Mouse (Mus musculus) heart, embryonic 10.5 days (tissue): ENCODE data around the gene Eif3l. TPM values are rescaled to one million over a fixed set of nuclear protein-coding genes. Genes with fewer than 3 reads are reported as not detected.
A peak's percentile ranks its signal among the peaks of the same experiment; 100 is the strongest.

ENCODE experiments used
- DNase-seq: peaks from one replicate; pipeline ENCODE4 v3.0.0-alpha.2; 2017; ENCODE audit warnings: low spot score
- H3K27ac ChIP-seq: fragments of 300-500 bp; sonication (generic); 2 replicates; pipeline ENCODE4 v1.5.1; 2016; ENCODE audit warnings: mild to moderate bottlenecking
- H3K27me3 ChIP-seq: fragments of 300-500 bp; sonication (generic); 2 replicates; pipeline ENCODE4 v1.6.1; 2016; ENCODE audit warnings: mild to moderate bottlenecking; ENCODE audit not compliant: poor library complexity, insufficient read depth, severe bottlenecking
- H3K36me3 ChIP-seq: fragments of 300-500 bp; sonication (generic); 2 replicates; pipeline ENCODE4 v1.6.1; 2016; ENCODE audit warnings: mild to moderate bottlenecking, moderate library complexity
- H3K4me1 ChIP-seq: fragments of 300-500 bp; sonication (generic); 2 replicates; pipeline ENCODE4 v1.6.1; 2016; ENCODE audit warnings: mild to moderate bottlenecking
- H3K4me3 ChIP-seq: fragments of 300-500 bp; sonication (generic); 2 replicates; pipeline ENCODE4 v1.5.1; 2016; ENCODE audit warnings: mild to moderate bottlenecking, moderate library complexity
- H3K9me3 ChIP-seq: fragments of 300-500 bp; sonication (generic); 2 replicates; pipeline ENCODE4 v1.6.1; 2016; ENCODE audit warnings: mild to moderate bottlenecking, moderate library complexity
- WGBS: fragments of 180-500 bp; shearing (Covaris S2); methylation state at CpG from one replicate; pipeline ENCODE4 v1.1.7; 2016; 5-methylcytosine and 5-hydroxymethylcytosine counted together
- polyA plus RNA-seq: library from polyadenylated mRNA; unstranded; fragments of >200 nt; fragmentation: Nextera tagmentation; extraction: Ambion mirVana; gene quantifications from 2 replicates; pipeline ENCODE4 v1.2.1, GENCODE M21; 2016

Gene Eif3l
- polyA plus RNA-seq, 1 experiment from 2014 or later: 226 TPM

GRCm38 (mm10) chr15:79075658-79076365, 833 bp downstream of the Eif3l start:
- Histone ChIP-seq H3K4me1 (peaks cover 14% of the 10 kb centered on the region), H3K4me3 (peak overlapping the region; percentile 97), H3K27me3 (no peaks in the 10 kb centered on the region), H3K27ac (peak overlapping the region; percentile 90), H3K9me3 (no peaks in the 10 kb centered on the region), H3K36me3 (peaks cover 45% of the 10 kb centered on the region)
- no peak for DNase-seq
- whole genome bisulfite sequencing: 38% methylated on average over 15 of the region's 15 CpGs

- H3K4me3 ChIP-seq: no peak overlapping the region
- no peak overlapping the region for H3K27ac ChIP-seq
- no peak for DNase-seq
- WGBS: 96% methylated on average over 7 of the region's 7 CpGs
- H3K4me1 ChIP-seq: peaks cover 10% of the 10 kb centered on the region
- no peaks in the 10 kb centered on the region for H3K9me3 ChIP-seq
- no peaks in the 10 kb centered on the region for H3K27me3 ChIP-seq
- H3K36me3 ChIP-seq: peaks cover 82% of the 10 kb centered on the region
These were observed 4.6 kb downstream of the Eif3l start for GRCm38 (mm10) chr15:79079567-79079966.

DNA sequence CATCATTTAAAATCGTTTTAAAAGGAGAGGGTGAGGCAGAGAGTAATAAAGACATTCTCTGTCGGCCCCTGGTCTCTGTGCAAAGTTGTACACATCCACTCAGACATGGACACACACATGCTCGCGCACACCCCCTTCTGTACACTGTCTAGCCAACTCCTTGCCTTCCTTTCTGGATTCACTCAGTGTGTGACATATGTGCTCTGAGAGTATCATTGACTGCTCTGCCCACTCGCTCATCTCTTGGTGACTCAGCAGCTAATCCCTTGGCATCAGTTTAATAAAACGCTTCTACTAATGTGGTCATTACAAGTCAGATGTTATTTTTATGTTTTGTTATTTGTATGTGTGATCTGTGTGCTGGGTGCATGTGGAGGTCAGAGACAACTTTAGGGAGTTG, 17.3 kb downstream of the Eif3l start:
- 93% methylated on average over 6 of the region's 6 CpGs for WGBS
- DNase-seq: no peak

DNA sequence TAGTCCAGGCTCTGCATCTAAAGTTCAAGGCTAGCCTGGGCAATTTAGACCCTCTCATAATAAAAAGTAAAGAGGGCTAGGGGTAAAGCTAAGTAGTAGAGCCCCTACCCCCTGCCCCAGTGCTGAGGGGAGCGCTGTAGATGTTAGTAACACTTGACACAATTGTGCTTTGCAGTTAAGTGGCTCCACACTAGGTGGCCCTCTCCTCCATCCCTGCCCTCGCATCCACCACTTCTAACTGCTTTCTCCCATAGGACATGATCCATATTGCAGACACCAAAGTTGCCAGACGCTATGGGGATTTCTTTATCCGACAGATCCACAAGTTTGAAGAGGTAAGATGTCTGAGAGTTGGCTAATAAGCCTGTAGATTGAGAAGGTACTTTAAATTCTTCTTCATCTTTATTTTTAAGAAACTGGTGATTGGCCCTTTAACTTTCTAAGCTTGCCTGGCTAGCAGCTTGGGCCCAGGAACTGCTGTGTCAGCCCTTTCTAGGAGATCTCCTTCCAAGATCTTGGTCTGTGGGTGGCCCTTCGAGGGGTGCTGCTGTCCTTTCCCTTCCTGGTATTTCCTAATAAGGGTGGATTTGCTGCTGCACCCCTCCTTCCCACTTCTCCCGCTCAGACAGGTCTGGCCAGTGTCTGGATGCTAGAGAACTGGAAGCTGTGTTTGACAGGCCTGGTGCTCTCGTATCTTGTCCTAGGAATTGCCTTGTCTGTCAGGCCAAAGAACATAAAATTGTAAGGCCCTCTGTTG, 18.3 kb downstream of the Eif3l start:
- H3K4me3 ChIP-seq: no peak overlapping the region
- WGBS: 58% methylated on average over 7 of the region's 7 CpGs
- DNase-seq: no peak

More for the DNA sequence above, 17.3 kb downstream of the Eif3l start:
- H3K36me3 ChIP-seq: peaks cover 85% of the 10 kb centered on the region
- peaks cover 20% of the 10 kb centered on the region for H3K4me1 ChIP-seq
- no peaks in the 10 kb centered on the region for H3K9me3 ChIP-seq
- H3K4me3 ChIP-seq: no peak overlapping the region
- H3K27me3 ChIP-seq: no peaks in the 10 kb centered on the region
- no peak overlapping the region for H3K27ac ChIP-seq

DNA sequence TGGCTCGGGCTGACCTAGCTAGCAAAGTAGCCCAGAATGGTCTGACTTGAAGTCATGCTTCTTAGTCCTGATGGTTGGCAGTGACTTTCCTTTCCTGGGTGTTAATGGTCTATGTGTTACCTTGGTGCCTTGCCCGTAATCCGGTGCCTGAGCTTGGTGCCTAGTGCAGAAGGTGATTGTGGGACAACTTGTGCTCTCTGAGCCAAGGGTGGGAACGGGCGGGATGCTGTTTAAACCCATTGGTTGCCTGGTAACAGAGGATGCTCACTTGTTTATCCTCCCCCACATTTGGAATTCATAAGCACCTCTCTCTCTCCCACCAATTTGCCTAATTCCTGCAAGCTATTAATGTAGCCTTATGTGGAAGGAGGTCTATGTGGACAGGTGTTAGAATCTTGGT, 20.5 kb downstream of the Eif3l start:
- H3K4me1 ChIP-seq: peaks cover 50% of the 10 kb centered on the region
- 89% methylated on average over 5 of the region's 5 CpGs for WGBS
- H3K27ac ChIP-seq: no peak overlapping the region
- no peak overlapping the region for H3K4me3 ChIP-seq
- no peak for DNase-seq
- peaks cover 55% of the 10 kb centered on the region for H3K36me3 ChIP-seq
- no peaks in the 10 kb centered on the region for H3K27me3 ChIP-seq
- H3K9me3 ChIP-seq: no peaks in the 10 kb centered on the region

More for the DNA sequence above, 18.3 kb downstream of the Eif3l start:
- Histone ChIP-seq H3K36me3 (peaks cover 77% of the 10 kb centered on the region), H3K9me3 (no peaks in the 10 kb centered on the region), H3K27me3 (no peaks in the 10 kb centered on the region), H3K4me1 (peaks cover 29% of the 10 kb centered on the region), H3K27ac (no peak overlapping the region)

- 43% methylated on average over 3 of the region's 3 CpGs for WGBS
- peak overlapping the region; percentile 91 for H3K27ac ChIP-seq
- no peak overlapping the region for H3K4me3 ChIP-seq
- peaks cover 44% of the 10 kb centered on the region for H3K36me3 ChIP-seq
- no peaks in the 10 kb centered on the region for H3K9me3 ChIP-seq
- H3K4me1 ChIP-seq: peaks cover 60% of the 10 kb centered on the region
- H3K27me3 ChIP-seq: no peaks in the 10 kb centered on the region
- DNase-seq: no peak
These were observed 21.6 kb downstream of the Eif3l start for GRCm38 (mm10) chr15:79096556-79096955.

DNA sequence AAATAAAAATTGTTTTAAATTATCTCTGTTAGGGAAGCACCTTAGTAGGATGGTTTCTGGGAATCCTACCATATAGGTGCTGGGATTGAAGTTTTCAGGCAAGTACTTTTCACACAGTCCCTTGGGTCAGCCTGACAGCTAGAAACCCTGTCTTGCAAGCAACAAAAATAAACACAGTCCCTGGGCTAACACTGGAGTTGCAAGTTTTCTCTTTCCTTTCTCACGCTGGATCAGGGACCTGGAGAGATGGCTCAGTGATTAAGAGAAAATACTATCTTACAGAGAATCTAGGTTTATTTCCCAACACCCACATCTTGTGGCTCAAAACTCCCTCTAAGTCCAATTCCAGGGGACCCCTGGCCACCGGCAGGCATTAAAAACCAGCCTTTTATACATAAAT, 22.2 kb downstream of the Eif3l start:
- peaks cover 66% of the 10 kb centered on the region for H3K4me1 ChIP-seq
- no peak for DNase-seq
- WGBS: 19% methylated on average over 2 of the region's 2 CpGs
- peak overlapping the region; percentile 10; the same call in 1 of the 2 replicates for H3K4me3 ChIP-seq
- no peaks in the 10 kb centered on the region for H3K9me3 ChIP-seq
- peak overlapping the region; percentile 91 for H3K27ac ChIP-seq
- peaks cover 38% of the 10 kb centered on the region for H3K36me3 ChIP-seq
- H3K27me3 ChIP-seq: no peaks in the 10 kb centered on the region

DNA sequence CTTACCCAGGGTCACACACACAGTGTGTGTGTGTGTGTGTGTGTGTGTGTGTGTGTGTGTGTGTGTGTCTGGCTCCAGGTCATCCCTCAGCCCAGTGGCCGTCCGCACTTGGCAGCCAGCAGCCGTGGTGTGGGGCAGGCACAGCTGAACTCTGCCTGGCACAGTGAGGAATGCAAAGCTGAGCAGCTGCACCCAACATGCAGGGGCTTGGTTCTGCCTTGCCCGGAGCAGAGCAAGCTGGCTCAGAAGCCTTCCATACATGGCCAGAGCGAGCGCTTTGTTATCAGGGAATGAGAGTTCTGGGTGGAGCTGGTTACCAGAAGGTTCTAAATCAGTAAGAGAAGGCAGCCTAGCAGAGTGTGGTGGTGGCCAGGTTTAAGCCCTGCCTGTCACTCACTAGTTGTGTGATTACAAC, 22.6 kb downstream of the Eif3l start:
- H3K36me3 ChIP-seq: peaks cover 33% of the 10 kb centered on the region
- peaks cover 71% of the 10 kb centered on the region for H3K4me1 ChIP-seq
- peak overlapping the region; percentile 10; the same call in 1 of the 2 replicates for H3K4me3 ChIP-seq
- peak; percentile 85 for DNase-seq
- no peaks in the 10 kb centered on the region for H3K27me3 ChIP-seq
- H3K27ac ChIP-seq: peak overlapping the region; percentile 91
- 18% methylated on average over 6 of the region's 6 CpGs for whole genome bisulfite sequencing
- H3K9me3 ChIP-seq: no peaks in the 10 kb centered on the region

DNA sequence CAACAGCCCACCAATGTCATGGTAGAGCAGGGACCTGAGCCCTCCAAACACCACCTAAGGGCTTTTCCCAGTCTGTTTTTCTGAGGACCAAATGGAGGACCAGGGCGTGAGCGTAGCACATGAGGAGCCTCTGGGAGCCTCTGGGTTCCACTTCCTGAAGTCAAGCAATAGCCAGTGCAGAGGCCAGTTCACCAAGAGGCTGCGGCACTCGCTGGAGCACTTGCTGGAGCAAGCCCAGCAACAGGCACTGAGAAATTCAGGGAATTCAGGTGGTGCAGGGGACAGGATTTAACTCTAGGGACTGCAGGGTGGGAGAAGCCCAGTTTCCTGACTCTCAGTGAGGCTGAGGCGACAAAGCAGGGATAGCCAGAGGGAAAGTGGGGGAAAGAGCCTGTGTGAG, 23.2 kb downstream of the Eif3l start:
- 0 out of 2 replicates have a peak overlapping the region, but pooled peaks have one; percentile 10 for H3K4me3 ChIP-seq
- no peaks in the 10 kb centered on the region for H3K27me3 ChIP-seq
- WGBS: 48% methylated on average over 5 of the region's 5 CpGs
- peaks cover 27% of the 10 kb centered on the region for H3K36me3 ChIP-seq
- DNase-seq: no peak
- peaks cover 71% of the 10 kb centered on the region for H3K4me1 ChIP-seq
- peak overlapping the region; percentile 91 for H3K27ac ChIP-seq
- no peaks in the 10 kb centered on the region for H3K9me3 ChIP-seq

- H3K36me3 ChIP-seq: peaks cover 21% of the 10 kb centered on the region
- DNase-seq: no peak
- whole genome bisulfite sequencing: 39% methylated on average over 7 of the region's 7 CpGs
- no peaks in the 10 kb centered on the region for H3K27me3 ChIP-seq
- H3K4me1 ChIP-seq: peaks cover 71% of the 10 kb centered on the region
- no peak overlapping the region for H3K4me3 ChIP-seq
- no peaks in the 10 kb centered on the region for H3K9me3 ChIP-seq
- peak overlapping the region; percentile 91 for H3K27ac ChIP-seq
These were observed 23.9 kb downstream of the Eif3l start for GRCm38 (mm10) chr15:79098868-79099267.

DNA sequence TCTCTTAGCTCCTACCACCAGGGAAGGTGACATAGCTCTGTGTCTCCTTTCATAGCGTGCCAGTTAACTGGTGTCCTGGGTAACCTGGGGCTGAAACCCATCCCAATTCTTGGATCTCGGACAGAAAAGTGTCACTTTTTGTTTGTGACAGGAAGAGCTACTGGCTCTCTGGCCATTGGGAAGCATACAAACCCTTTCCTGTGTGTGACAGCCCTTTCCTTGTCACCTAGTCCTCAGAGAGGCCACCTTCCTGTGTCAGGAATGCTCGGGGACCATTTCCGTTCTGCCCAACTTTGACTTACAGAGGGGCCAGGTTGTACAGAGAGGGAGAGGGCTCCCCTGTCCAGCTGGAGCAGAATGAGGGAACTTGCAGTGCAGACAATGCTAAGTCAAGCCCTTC, 24.5 kb downstream of the Eif3l start:
- no peaks in the 10 kb centered on the region for H3K27me3 ChIP-seq
- peaks cover 15% of the 10 kb centered on the region for H3K36me3 ChIP-seq
- DNase-seq: no peak
- peak overlapping the region; percentile 91 for H3K27ac ChIP-seq
- H3K9me3 ChIP-seq: no peaks in the 10 kb centered on the region
- 55% methylated on average over 4 of the region's 4 CpGs for WGBS
- H3K4me1 ChIP-seq: peaks cover 71% of the 10 kb centered on the region
- H3K4me3 ChIP-seq: no peak overlapping the region

GRCm38 (mm10) chr15:79100391-79100790, 25.4 kb downstream of the Eif3l start:
- peaks cover 7% of the 10 kb centered on the region for H3K36me3 ChIP-seq
- H3K4me3 ChIP-seq: no peak overlapping the region
- no peaks in the 10 kb centered on the region for H3K9me3 ChIP-seq
- WGBS: 79% methylated on average over 4 of the region's 4 CpGs
- no peak for DNase-seq
- peaks cover 71% of the 10 kb centered on the region for H3K4me1 ChIP-seq
- peak overlapping the region; percentile 91; the same call in 1 of the 2 replicates for H3K27ac ChIP-seq
- no peaks in the 10 kb centered on the region for H3K27me3 ChIP-seq

GRCm38 (mm10) chr15:79101531-79101930, 26.6 kb downstream of the Eif3l start:
- Histone ChIP-seq H3K4me1 (peaks cover 59% of the 10 kb centered on the region), H3K27me3 (no peaks in the 10 kb centered on the region), H3K9me3 (no peaks in the 10 kb centered on the region), H3K27ac (peak overlapping the region; percentile 91), H3K4me3 (no peak overlapping the region), H3K36me3 (no peaks in the 10 kb centered on the region)
- DNase-seq: no peak
